Mouse (Mus musculus): ENCODE measurements around the gene Chchd6. TPM values are rescaled to one million over a fixed set of nuclear protein-coding genes. Genes with fewer than 3 reads are reported as not detected.

Gene Chchd6
- total and polyA plus RNA-seq, 3 experiments, result 49.5 to 74.7 TPM; not detected in 1

- Histone ChIP-seq H3K36me3 (ENCODE audit: control insufficient read depth in 1 of 2, insufficient read depth in 2 of 2, low read length in 2 of 2) (peaks cover 0 to 10% of the 10 kb centered on the region in 2 experiments; a peak in 1 of 4 replicates), H3K79me2 (ENCODE audit: control insufficient read depth, insufficient read depth, low read length, poor library complexity) (no peaks in the 10 kb centered on the region), H3K4me3 (ENCODE audit: control insufficient read depth in 1 of 2, insufficient read depth in 1 of 2, low read depth in 2 of 2, low read length in 2 of 2) (no peak overlapping the region), H3K27me3 (ENCODE audit: control insufficient read depth in 1 of 2, insufficient read depth in 2 of 2, low read length in 2 of 2) (no peaks in the 10 kb centered on the region), H3K9me3 (replicated peaks; ENCODE audit: insufficient read depth, low read length) (no peaks in the 10 kb centered on the region), H3K4me1 (ENCODE audit: control insufficient read depth in 1 of 2, insufficient read depth in 2 of 2, low read length in 2 of 2) (peaks cover 0 to 7% of the 10 kb centered on the region in 2 experiments; a peak in 3 of 4 replicates), H3K9ac (ENCODE audit: control insufficient read depth, low read depth, low read length, poor library complexity, severe bottlenecking) (no peak overlapping the region), H3K27ac (ENCODE audit: control insufficient read depth, low read depth, low read length) (no peak overlapping the region)
- DNase-seq (ENCODE audit: low read depth, low spot score), result no peak
- no peak for TF ChIP-seq ZMIZ1 (IDR thresholded peaks at IDR 0.05; ENCODE audit: low read depth, low read length)
- TF ChIP-seq NELFE (IDR thresholded peaks at IDR 0.05; ENCODE audit: low read depth, low read length), result no peak
- no peak for TF ChIP-seq ZKSCAN1 (IDR thresholded peaks at IDR 0.05; ENCODE audit: low read depth, low read length)
Observed at GRCm38 (mm10) chr6:89591531-89591930, 3.9 kb downstream of the Chchd6 start.

- H3K4me1 ChIP-seq (ENCODE audit: control insufficient read depth in 1 of 2, insufficient read depth in 2 of 2, low read length in 2 of 2), result no peaks in the 10 kb centered on the region
- no peak for DNase-seq (ENCODE audit: low read depth, low spot score)
- H3K79me2 ChIP-seq (ENCODE audit: control insufficient read depth, insufficient read depth, low read length, poor library complexity), result no peaks in the 10 kb centered on the region
- no peaks in the 10 kb centered on the region for H3K36me3 ChIP-seq (ENCODE audit: control insufficient read depth in 1 of 2, insufficient read depth in 2 of 2, low read length in 2 of 2)
- H3K4me3 ChIP-seq (ENCODE audit: control insufficient read depth in 1 of 2, insufficient read depth in 1 of 2, low read depth in 2 of 2, low read length in 2 of 2), result no peak overlapping the region
- no peaks in the 10 kb centered on the region for H3K9me3 ChIP-seq (replicated peaks; ENCODE audit: insufficient read depth, low read length)
- no peak overlapping the region for H3K27ac ChIP-seq (ENCODE audit: control insufficient read depth, low read depth, low read length)
- H3K9ac ChIP-seq (ENCODE audit: control insufficient read depth, low read depth, low read length, poor library complexity, severe bottlenecking), result no peak overlapping the region
- no peak for TF ChIP-seq ZC3H11A (IDR thresholded peaks at IDR 0.05; ENCODE audit: low read depth, low read length)
- TF ChIP-seq ZKSCAN1 (IDR thresholded peaks at IDR 0.05; ENCODE audit: low read depth, low read length), result no peak
- TF ChIP-seq USF1 (IDR thresholded peaks at IDR 0.05; ENCODE audit: low read depth, low read length), result no peak
- TF ChIP-seq POLR2AphosphoS5 (IDR thresholded peaks at IDR 0.05; ENCODE audit: borderline replicate concordance, low read depth, low read length), result no peak
- no peak for TF ChIP-seq EP300 (IDR thresholded peaks at IDR 0.05; ENCODE audit: low read depth in 1 of 2, low read length in 2 of 2)
- TF ChIP-seq ZMIZ1 (IDR thresholded peaks at IDR 0.05; ENCODE audit: low read depth, low read length), result no peak
- TF ChIP-seq NRF1 (IDR thresholded peaks at IDR 0.05; ENCODE audit: insufficient read depth, low read depth, low read length, poor library complexity, severe bottlenecking), result no peak
- TF ChIP-seq BHLHE40 (IDR thresholded peaks at IDR 0.05; ENCODE audit: borderline replicate concordance, low read depth, low read length), result no peak
- TF ChIP-seq NELFE (IDR thresholded peaks at IDR 0.05; ENCODE audit: low read depth, low read length), result no peak
- TF ChIP-seq MXI1 (IDR thresholded peaks at IDR 0.05; ENCODE audit: low read depth, low read length), result no peak
- TF ChIP-seq USF2 (IDR thresholded peaks at IDR 0.05; ENCODE audit: borderline replicate concordance in 1 of 2, insufficient read depth in 1 of 2, low read depth in 1 of 2, low read length in 2 of 2), result no peak
- TF ChIP-seq MYC (IDR thresholded peaks at IDR 0.05; ENCODE audit: low read depth, low read length), result no peak
- H3K27me3 ChIP-seq (ENCODE audit: control insufficient read depth in 1 of 2, insufficient read depth in 2 of 2, low read length in 2 of 2), result no peaks in the 10 kb centered on the region
Observed at GRCm38 (mm10) chr6:89585696-89586095, 9.8 kb downstream of the Chchd6 start.

Data from MEL (cell line).